Mouse (Mus musculus): ENCODE measurements around the gene Hipk2.
"Not testable (repeated sequence)": the region's sequence is repeated elsewhere in the genome, so short reads cannot be mapped to it uniquely, and the experiment has no call there.

Gene Hipk2

GRCm38 (mm10) chr6:38687216-38687615 lies 188.7 kb downstream of the Hipk2 start:
- POLR2A ChIA-PET: interaction anchor here in 1 of 4 experiments (1.0 to 1.1 kb wide), 2 partner anchors 37 to 51 kb away, joined by 4 read pairs; no protein-coding TSS in a partner anchor
- CTCF ChIA-PET: interaction anchor here (0.6 to 1.7 kb wide), 18 partner anchors 9 to 657 kb away, joined by 3 to 7 read pairs (median 3); no protein-coding TSS in a partner anchor

GRCm38 (mm10) chr6:38682532-38682931 lies 193.4 kb downstream of the Hipk2 start:
- CTCF ChIA-PET: interaction anchor here in 1 of 4 experiments (1.6 kb wide), 1 partner anchor 12 kb away, joined by 6 read pairs; no protein-coding TSS in a partner anchor
- POLR2A ChIA-PET: no interaction called here

GRCm38 (mm10) chr6:38677629-38678028 lies 198.3 kb downstream of the Hipk2 start:
- ChIA-PET POLR2A (interaction anchor here in 3 of 4 experiments (0.6 to 1.6 kb wide), 11 partner anchors 9 to 251 kb away, joined by 3 to 7 read pairs (median 3); partner anchors contain the start of gene Luc7l2 (in 1 of the 3)), CTCF (interaction anchor here (0.5 to 3.5 kb wide), 12 partner anchors 9 to 259 kb away, joined by 3 to 13 read pairs (median 5); no protein-coding TSS in a partner anchor)

- ChIA-PET CTCF (interaction anchor here (0.6 to 3.5 kb wide), 10 partner anchors 10 to 343 kb away, joined by 3 to 13 read pairs (median 5); no protein-coding TSS in a partner anchor), POLR2A (interaction anchor here in 2 of 4 experiments (0.6 to 1.6 kb wide), 9 partner anchors 12 to 250 kb away, joined by 3 to 6 read pairs (median 3); no protein-coding TSS in a partner anchor)
These were observed 199.2 kb downstream of the Hipk2 start for GRCm38 (mm10) chr6:38676723-38677122.

- POLR2A ChIA-PET: interaction anchor here in 1 of 4 experiments (0.6 to 1.6 kb wide), 3 partner anchors 12 to 66 kb away, joined by 3 to 6 read pairs (median 3); no protein-coding TSS in a partner anchor
- CTCF ChIA-PET: interaction anchor here (0.6 to 3.5 kb wide), 9 partner anchors 11 to 69 kb away, joined by 3 to 13 read pairs (median 4); no protein-coding TSS in a partner anchor
These were observed 199.7 kb downstream of the Hipk2 start for GRCm38 (mm10) chr6:38676217-38676616.

GRCm38 (mm10) chr6:38672011-38672410 lies 204.0 kb downstream of the Hipk2 start:
- ChIA-PET POLR2A (interaction anchor here in 1 of 4 experiments (1.0 to 1.1 kb wide), 2 partner anchors 9 to 21 kb away, joined by 3 read pairs; partner anchors contain the start of gene Clec2l), CTCF (interaction anchor here (0.5 to 1.3 kb wide), 6 partner anchors 13 to 777 kb away, joined by 3 to 11 read pairs (median 4); no protein-coding TSS in a partner anchor)

GRCm38 (mm10) chr6:38671270-38671669 lies 204.7 kb downstream of the Hipk2 start:
- ChIA-PET POLR2A (no interaction called here), CTCF (interaction anchor here in 3 of 4 experiments (0.5 to 1.2 kb wide), 4 partner anchors 16 to 44 kb away, joined by 3 to 6 read pairs (median 4); no protein-coding TSS in a partner anchor)

- POLR2A ChIA-PET: not testable (repeated sequence)
These were observed 205.5 kb downstream of the Hipk2 start for GRCm38 (mm10) chr6:38670488-38670887.

GRCm38 (mm10) chr6:38669580-38669979 lies 206.4 kb downstream of the Hipk2 start:
- CTCF ChIA-PET: interaction anchor here in 1 of 4 experiments (1.8 kb wide), 1 partner anchor 67 kb away, joined by 4 read pairs; no protein-coding TSS in a partner anchor
- POLR2A ChIA-PET: no interaction called here

More at GRCm38 (mm10) chr6:38670488-38670887, 205.5 kb downstream of the Hipk2 start:
- CTCF ChIA-PET: interaction anchor here in 3 of 4 experiments (0.5 to 1.2 kb wide), 4 partner anchors 16 to 347 kb away, joined by 3 read pairs; no protein-coding TSS in a partner anchor

- POLR2A ChIA-PET: interaction anchor here in 3 of 4 experiments (0.6 to 1.4 kb wide), 5 partner anchors 9 to 281 kb away, joined by 3 to 7 read pairs (median 3); partner anchors contain the start of genes Fmc1 (in 1 of the 3) and Hipk2 (in 1 of the 3)
These were observed 213.0 kb downstream of the Hipk2 start, which contains the start of gene Clec2l for GRCm38 (mm10) chr6:38662714-38663615. Gene Clec2l (plus strand): TSS chr6:38663069.

GRCm38 (mm10) chr6:38661626-38662025 lies 214.3 kb downstream of the Hipk2 start:
- ChIA-PET POLR2A (interaction anchor here in 2 of 4 experiments (0.6 to 0.8 kb wide), 3 partner anchors 15 to 26 kb away, joined by 3 to 4 read pairs (median 3); no protein-coding TSS in a partner anchor), CTCF (interaction anchor here (0.6 to 2.8 kb wide), 5 partner anchors 11 to 263 kb away, joined by 4 to 8 read pairs (median 5); no protein-coding TSS in a partner anchor)

More at GRCm38 (mm10) chr6:38662714-38663615, 213.0 kb downstream of the Hipk2 start, which contains the start of gene Clec2l:
- CTCF ChIA-PET: interaction anchor here in 3 of 4 experiments (0.5 to 2.8 kb wide), 5 partner anchors 13 to 1718 kb away, joined by 3 to 8 read pairs (median 6); no protein-coding TSS in a partner anchor

GRCm38 (mm10) chr6:38650263-38650937 lies 225.6 kb downstream of the Hipk2 start:
- CTCF ChIA-PET: interaction anchor here (0.6 to 3.2 kb wide), 56 partner anchors 9 to 643 kb away, joined by 3 to 30 read pairs (median 4); partner anchors contain the start of genes Clec2l (in 2 of the 4), Klrg2 (in 2 of the 4), Fmc1 (in 1 of the 4) and Luc7l2 (in 1 of the 4)
- POLR2A ChIA-PET: interaction anchor here in 3 of 4 experiments (0.5 to 1.4 kb wide), 11 partner anchors 10 to 414 kb away, joined by 3 to 6 read pairs (median 4); partner anchors contain the start of genes Fmc1 (in 1 of the 3) and Luc7l2 (in 1 of the 3)

- CTCF ChIA-PET: interaction anchor here (0.5 to 3.2 kb wide), 31 partner anchors 9 to 488 kb away, joined by 3 to 30 read pairs (median 5); partner anchors contain the start of genes Clec2l (in 2 of the 4), Klrg2 (in 2 of the 4) and Luc7l2 (in 1 of the 4)
These were observed 226.4 kb downstream of the Hipk2 start for GRCm38 (mm10) chr6:38649545-38649944.

More at GRCm38 (mm10) chr6:38649545-38649944, 226.4 kb downstream of the Hipk2 start:
- POLR2A ChIA-PET: interaction anchor here in 1 of 4 experiments (0.8 to 1.4 kb wide), 6 partner anchors 10 to 136 kb away, joined by 3 to 6 read pairs (median 4); partner anchors contain the start of gene Luc7l2
